Mouse (Mus musculus): Measurements from ENCODE around the gene Pnpla5.
"Not testable (repeated sequence)": the region's sequence is repeated elsewhere in the genome, so short reads cannot be mapped to it uniquely, and the experiment has no call there.

Pnpla5 gene

GRCm38 (mm10) chr15:84123075-84123474 lies at the start of gene Pnpla5:
Gene Pnpla5 (minus strand): TSS chr15:84123175.
- ATAC-seq (ENCODE audit: insufficient number of reproducible peaks, low FRiP score, low TSS enrichment), result no peak

- no peak for ATAC-seq (ENCODE audit: insufficient number of reproducible peaks, low FRiP score, low TSS enrichment)
Measured at GRCm38 (mm10) chr15:84171166-84171565, 48.2 kb upstream of the Pnpla5 start.

DNA sequence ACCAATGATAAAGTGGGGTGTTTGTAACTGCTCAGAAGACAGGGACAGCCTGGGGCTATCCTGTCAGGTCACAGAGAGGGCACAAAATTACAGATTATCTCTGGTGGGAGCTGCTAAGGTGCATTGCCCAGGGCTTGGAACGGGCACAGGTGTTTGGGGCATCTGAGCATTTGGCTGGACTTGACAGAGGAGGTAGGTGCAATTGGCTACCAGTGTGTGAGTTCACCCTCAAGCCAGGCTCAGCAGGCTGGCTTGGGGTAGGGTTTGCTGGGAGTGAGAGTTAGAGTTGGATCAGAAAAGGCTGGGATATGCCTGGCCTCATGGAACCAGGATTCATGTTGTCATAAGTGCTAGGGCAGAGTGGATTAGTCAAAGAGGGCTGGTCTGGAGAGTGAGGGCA lies 46.5 kb upstream of the Pnpla5 start:
- no peak for ATAC-seq (ENCODE audit: insufficient number of reproducible peaks, low FRiP score, low TSS enrichment)

- peak; percentile 39 for ATAC-seq (ENCODE audit: insufficient number of reproducible peaks, low FRiP score, low TSS enrichment)
Measured at GRCm38 (mm10) chr15:84168170-84169161, 45.5 kb upstream of the Pnpla5 start.

DNA sequence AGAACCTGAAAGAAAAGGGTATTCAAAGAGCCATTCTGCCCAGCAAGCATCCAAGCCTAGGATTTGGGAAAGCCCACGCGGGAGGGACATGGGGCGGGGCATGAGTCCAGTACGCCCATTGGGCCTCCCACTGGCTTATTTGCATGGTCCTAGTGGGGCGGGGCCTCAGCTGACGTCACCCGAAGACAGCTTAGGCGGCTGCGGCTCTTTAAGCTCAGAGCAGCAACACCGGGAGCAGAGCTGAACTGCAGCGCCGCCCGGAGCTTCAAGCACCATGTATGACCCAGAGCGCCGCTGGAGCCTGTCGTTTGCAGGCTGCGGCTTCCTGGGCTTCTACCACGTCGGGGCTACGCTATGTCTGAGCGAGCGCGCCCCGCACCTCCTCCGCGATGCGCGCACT lies 44.6 kb upstream of the Pnpla5 start, which contains the start of gene Pnpla3:
Gene Pnpla3 (plus strand): TSS at position 238 of the 400 bp plus-strand sequence.
- peak; percentile 91 for ATAC-seq (ENCODE audit: insufficient number of reproducible peaks, low FRiP score, low TSS enrichment)

DNA sequence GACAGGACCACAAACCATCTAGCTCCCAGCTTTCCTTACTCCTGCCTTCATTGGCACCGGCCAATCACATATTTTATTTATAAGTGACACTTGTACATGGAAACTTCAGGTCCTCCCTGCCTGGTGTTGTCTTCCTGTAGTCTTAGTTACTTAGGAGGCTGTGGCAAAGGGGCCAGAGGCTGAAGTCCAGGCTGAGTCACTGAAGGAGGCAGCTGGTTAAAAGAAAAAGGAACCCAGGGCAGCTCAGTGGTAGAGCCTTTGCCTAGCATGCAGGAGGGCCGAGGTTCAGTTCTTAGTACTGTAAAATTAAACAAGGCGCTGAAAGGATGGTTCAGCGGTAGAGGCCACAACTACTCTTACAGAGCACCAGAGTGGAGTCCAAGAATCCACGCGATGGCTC lies 43.8 kb upstream of the Pnpla5 start:
- no peak for ATAC-seq (ENCODE audit: insufficient number of reproducible peaks, low FRiP score, low TSS enrichment)

DNA sequence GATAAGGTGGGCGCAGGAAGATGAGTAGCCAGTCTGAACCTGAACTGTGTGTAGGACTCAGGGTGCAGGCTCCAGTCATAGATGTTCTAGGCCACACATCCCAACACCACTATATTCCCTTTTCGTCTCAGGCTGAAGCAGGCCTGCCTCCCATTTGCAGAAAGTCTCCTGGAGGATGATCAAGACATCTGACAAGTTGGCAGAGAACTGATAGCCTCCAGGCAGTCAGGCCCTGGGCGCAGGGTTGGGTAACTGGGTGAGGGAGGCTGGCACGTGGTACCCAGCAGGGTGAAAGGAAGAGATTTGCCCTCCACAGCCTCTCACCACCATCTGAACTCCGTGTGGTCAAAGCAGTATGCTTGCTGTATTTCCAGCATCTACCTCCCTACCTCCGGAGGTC lies 38.9 kb upstream of the Pnpla5 start:
- ATAC-seq (ENCODE audit: insufficient number of reproducible peaks, low FRiP score, low TSS enrichment), result no peak

DNA sequence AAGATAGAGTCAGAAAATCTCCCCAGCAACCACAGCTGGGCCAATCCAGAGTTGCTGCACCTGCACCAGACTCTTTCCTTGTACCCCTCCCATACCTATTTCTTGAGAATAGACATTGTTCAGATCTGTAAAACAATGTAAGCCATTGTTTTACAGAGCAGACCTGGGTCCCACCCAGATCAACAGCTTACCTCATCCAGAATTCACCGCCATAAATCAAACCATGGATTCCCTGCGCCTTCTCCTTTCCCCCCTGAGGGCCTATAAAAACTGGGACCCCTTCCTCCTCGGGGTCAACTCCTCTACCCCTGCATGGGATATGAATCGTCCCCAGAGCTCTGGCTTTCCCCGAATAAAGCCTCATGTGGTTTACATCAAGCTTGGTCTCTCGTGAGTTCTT lies 34.6 kb upstream of the Pnpla5 start:
- ATAC-seq (ENCODE audit: insufficient number of reproducible peaks, low FRiP score, low TSS enrichment), result not testable (repeated sequence)

- ATAC-seq (ENCODE audit: insufficient number of reproducible peaks, low FRiP score, low TSS enrichment), result no peak
Measured at GRCm38 (mm10) chr15:84156158-84156557, 33.2 kb upstream of the Pnpla5 start.

GRCm38 (mm10) chr15:84140929-84141328 lies 18.0 kb upstream of the Pnpla5 start:
- ATAC-seq (ENCODE audit: insufficient number of reproducible peaks, low FRiP score, low TSS enrichment), result no peak

GRCm38 (mm10) chr15:84140109-84140508 lies 17.1 kb upstream of the Pnpla5 start:
- ATAC-seq (ENCODE audit: insufficient number of reproducible peaks, low FRiP score, low TSS enrichment), result no peak

GRCm38 (mm10) chr15:84139592-84140005 lies 16.6 kb upstream of the Pnpla5 start:
- no peak for ATAC-seq (ENCODE audit: insufficient number of reproducible peaks, low FRiP score, low TSS enrichment)

DNA sequence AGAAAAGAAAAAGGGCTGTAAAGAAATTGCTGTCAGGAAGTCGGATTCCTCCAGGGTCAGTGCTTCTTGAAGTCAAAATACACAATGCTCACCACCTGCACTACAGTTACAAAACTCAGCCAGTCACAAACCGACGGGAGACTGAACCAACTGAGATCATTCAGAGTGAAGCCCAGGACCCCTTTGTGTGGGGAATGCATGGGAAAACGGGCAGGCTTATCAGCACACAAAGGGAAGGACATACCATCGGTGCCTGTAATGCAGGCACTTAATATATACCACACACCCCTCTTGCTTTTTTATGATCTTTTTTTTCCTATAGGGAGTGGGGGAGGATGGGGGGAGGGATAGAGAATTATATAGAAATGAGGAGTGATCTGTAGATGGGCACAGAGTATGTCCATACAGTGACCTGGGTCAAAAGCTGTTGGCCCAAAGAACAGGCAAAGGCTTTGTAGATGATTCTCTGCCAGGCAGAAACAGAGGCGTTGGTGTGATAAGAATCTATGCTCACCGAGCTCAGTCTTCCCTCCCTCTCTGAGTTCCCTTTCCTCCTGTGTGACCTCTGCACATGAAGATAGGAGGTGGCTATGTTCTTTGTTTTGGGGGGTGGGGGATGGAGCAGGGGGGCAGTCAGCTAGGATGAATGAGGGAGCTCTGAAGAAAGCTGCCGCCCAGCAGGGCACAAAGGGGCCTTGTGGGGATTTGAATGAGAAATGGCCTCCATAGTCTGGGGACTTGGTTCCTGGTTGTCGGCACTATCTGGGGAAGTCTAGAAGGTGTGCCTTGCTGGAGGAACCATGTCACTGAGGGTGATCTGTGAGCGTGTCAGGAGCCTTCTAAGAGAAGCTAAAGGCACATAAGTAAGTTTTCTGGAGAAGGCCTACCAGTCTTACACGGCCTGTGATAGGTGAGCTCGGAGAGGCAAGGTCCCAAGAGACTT lies 13.8 kb upstream of the Pnpla5 start:
- no peak for ATAC-seq (ENCODE audit: insufficient number of reproducible peaks, low FRiP score, low TSS enrichment)

GRCm38 (mm10) chr15:84135472-84135871 lies 12.5 kb upstream of the Pnpla5 start:
- ATAC-seq (ENCODE audit: insufficient number of reproducible peaks, low FRiP score, low TSS enrichment), result no peak

DNA sequence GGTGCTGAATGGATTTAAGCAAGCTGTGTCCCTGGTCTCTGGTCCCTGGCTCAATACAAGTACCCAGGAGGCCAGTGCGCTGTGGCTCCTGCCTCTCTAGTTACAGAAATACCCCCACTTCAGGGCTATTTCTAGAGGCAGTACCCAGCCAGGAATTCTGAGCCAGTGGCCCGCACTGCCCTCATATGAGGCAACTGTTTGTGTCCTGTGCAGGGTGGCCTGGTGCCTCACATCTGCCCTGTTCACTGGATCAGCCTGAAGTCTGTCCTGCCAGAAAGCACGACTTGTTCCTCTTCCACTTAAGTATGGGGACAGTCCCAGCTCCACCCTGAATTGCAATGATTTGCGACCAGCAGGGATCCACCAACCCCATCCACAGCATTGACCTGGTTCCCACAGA lies 10.5 kb upstream of the Pnpla5 start:
- no peak for ATAC-seq (ENCODE audit: insufficient number of reproducible peaks, low FRiP score, low TSS enrichment)

GRCm38 (mm10) chr15:84131971-84132370 lies 9.0 kb upstream of the Pnpla5 start:
- 0 out of 2 replicates have a peak, but pooled peaks have one; percentile 16 for ATAC-seq (ENCODE audit: insufficient number of reproducible peaks, low FRiP score, low TSS enrichment)

GRCm38 (mm10) chr15:84131096-84131786 lies 8.3 kb upstream of the Pnpla5 start:
- ATAC-seq (ENCODE audit: insufficient number of reproducible peaks, low FRiP score, low TSS enrichment), result peak; percentile 84

DNA sequence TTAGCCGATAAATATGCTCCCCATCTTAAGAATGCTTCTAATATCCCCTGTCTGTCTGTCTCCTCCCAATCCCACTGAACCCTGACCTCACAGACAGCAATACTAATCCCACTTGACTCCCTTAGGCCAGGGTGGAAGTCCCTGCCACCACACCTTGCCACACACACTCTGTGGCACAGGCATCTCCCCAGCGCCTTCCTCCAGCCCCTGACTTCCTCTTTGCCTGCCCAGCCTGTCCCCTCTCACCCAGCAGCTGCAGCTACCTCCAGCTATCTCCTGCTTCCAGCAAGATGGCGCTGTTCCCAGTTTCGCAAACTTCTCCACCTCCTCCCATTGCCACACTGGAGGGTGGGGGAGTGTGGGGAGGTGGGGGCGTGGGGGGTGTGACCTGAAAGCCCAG lies 3.9 kb upstream of the Pnpla5 start:
- ATAC-seq (ENCODE audit: insufficient number of reproducible peaks, low FRiP score, low TSS enrichment), result no peak

DNA sequence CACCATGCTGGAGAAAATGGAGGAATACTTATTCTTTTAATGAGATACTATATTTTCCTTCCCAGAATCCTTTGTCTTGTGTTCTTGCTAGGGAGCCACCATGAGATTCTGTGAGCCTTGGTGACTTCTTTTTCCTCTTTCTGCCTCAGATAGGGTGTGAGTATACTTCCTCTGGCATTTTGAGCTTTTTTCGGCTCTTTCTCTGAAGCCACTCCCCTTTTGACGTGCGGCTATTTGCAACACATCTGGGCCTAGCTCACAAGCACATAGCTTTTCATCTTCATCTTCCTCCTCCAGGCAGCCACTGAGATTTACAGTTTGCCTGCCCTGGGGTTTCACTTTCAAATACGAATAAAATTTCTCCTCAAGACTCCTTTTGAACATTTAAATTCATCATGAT lies 3.5 kb upstream of the Pnpla5 start:
- ATAC-seq (ENCODE audit: insufficient number of reproducible peaks, low FRiP score, low TSS enrichment), result no peak

DNA sequence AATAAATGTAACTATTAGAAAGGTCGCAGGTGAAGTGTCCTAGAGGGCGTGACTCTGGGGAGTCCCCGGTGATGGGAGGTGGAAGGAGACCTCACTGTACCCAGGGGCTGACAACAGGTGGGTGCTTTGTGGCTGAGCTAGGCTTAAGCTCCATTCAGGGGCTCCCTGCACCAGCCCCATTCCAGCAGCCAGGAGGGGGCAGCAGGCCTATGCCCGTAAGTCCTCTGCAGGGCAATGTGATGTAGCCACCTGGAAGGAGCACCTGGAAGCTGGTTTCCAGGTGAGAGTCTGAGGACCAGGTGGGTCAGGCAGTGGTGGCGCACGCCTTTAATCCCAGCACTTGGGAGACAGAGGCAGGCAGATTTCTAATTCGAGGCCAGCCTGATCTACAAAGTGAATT lies 1.1 kb upstream of the Pnpla5 start:
- ATAC-seq (ENCODE audit: insufficient number of reproducible peaks, low FRiP score, low TSS enrichment), result no peak

All from cerebellum, adult (tissue).